Mouse (Mus musculus): ENCODE results near the gene Kif24. TPM values are rescaled to one million over a fixed set of nuclear protein-coding genes. Genes with fewer than 3 reads are reported as not detected.

The Kif24 gene
- 8.9 and 9.7 TPM in 2 replicates for polyA plus RNA-seq (2015; fragmentation: Nextera tagmentation; extraction: Ambion mirVana)

DNA sequence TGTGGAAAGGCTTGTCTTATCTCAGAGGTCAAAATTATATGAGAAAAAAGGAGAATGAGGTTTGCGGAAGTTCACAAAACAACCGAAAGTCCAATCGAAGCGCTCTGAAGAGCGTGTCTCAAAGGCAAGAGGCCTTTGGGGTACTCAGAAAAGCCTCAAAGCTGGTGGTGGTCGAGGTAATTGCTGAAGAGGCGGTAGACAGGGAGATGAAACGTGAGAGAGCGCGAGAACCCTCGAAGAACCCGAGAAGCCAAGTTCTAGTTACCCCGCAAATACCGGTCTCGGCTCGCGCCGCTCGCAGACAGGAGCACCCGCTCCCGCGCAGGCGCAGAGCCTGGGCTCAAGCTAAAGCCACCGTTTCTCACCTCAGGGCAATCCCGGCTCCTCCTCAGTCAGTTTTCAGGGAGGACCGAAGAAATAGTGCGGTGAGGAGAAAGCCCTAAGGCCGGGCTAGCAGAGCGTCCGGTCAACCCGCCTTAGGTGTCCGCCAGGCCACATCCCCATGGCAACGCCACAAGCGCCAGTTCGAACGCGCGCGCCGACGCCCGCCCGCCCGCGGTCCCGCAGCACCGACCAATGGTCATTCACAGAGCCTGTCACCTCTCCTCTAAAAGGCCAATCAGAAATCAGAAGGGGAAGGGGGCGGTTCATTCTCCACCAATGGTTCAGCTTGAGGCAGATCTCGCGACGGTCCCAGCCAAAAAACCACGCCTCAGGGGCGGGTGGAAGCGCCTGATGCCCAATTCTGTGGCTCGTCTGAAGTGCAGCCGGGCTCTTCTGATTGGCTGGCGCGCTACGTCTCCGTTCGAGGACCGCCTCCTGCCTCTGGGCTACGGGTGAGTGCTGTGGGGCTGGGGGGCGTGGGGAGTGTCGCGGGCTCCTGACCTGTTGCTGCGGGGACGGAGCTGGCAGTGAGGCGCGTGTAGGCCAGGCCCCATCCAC, at the start of gene Kif24, which contains the start of gene Nudt2:
TSS of gene Kif24 (minus strand) at position 543 of the 942 bp plus-strand sequence.
TSS of gene Nudt2 (plus strand) at position 807 of the 942 bp plus-strand sequence.
- peak within 1 kb of the TSS; percentile 68 for H3K9ac ChIP-seq
- peak; percentile 98 for ATAC-seq
- H3K27ac ChIP-seq: peak within 1 kb of the TSS; percentile 21
- WGBS: under 1% methylated on average over 70 of the region's 70 CpGs
- H3K36me3 ChIP-seq (ENCODE audit: poor library complexity, severe bottlenecking): peaks cover 3% of the 10 kb centered on the region; the same call in 1 of the 2 replicates
- H3K9me3 ChIP-seq (replicated peaks): no peaks in the 10 kb centered on the region
- peak within 1 kb of the TSS; percentile 70 for H3K4me2 ChIP-seq
- peak within 1 kb of the TSS; percentile 68 for H3K4me3 ChIP-seq
- H3K4me1 ChIP-seq: peaks cover 30% of the 10 kb centered on the region
- no peaks in the 10 kb centered on the region for H3K27me3 ChIP-seq

- no peak overlapping the region for H3K9ac ChIP-seq
- 26% methylated on average over 8 of the region's 8 CpGs for WGBS
These were observed 49.0 kb upstream of the Kif24 start for GRCm38 (mm10) chr4:41513714-41514113.

GRCm38 (mm10) chr4:41513309-41513708, 48.6 kb upstream of the Kif24 start:
- ATAC-seq: 0 out of 2 replicates have a peak, but pooled peaks have one; percentile 19
- H3K27ac ChIP-seq: no peak overlapping the region
- 16% methylated on average over 4 of the region's 4 CpGs for WGBS

More at GRCm38 (mm10) chr4:41513714-41514113, 49.0 kb upstream of the Kif24 start:
- no peak for ATAC-seq
- Histone ChIP-seq H3K4me2 (no peak overlapping the region), H3K4me3 (no peak overlapping the region), H3K27ac (no peak overlapping the region), H3K9me3 (replicated peaks) (no peaks in the 10 kb centered on the region), H3K4me1 (peaks cover 7% of the 10 kb centered on the region), H3K27me3 (no peaks in the 10 kb centered on the region; the same call in 1 of the 2 replicates), H3K36me3 (ENCODE audit: poor library complexity, severe bottlenecking) (peaks cover 7% of the 10 kb centered on the region; the same call in 1 of the 2 replicates)

DNA sequence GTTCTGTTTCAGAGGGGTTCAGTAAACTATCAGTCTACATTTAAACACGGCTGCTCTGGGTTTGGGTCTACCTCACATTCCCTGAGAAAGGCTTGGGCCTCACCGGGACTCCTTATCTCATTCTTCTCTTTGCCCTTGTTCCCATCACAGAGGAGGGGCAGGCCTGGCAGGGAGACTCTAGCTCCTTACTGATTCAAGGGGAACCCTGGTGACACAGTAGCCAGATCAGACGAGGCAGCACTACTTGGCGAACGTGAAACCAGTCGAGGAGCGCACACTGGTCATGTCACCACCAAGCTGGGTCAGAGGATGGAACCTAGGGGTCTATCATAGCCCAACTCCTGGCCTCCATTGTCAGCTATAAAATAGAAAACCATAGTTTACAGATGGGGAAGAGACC, 43.3 kb upstream of the Kif24 start:
- H3K4me1 ChIP-seq: peaks cover 16% of the 10 kb centered on the region
- H3K27me3 ChIP-seq: no peaks in the 10 kb centered on the region; the same call in 1 of the 2 replicates
- H3K4me3 ChIP-seq: peak overlapping the region; percentile 52; the same call in 1 of the 2 replicates
- no peak overlapping the region for H3K9ac ChIP-seq
- H3K27ac ChIP-seq: no peak overlapping the region
- no peak for ATAC-seq
- WGBS: 42% methylated on average over 7 of the region's 7 CpGs
- H3K36me3 ChIP-seq (ENCODE audit: poor library complexity, severe bottlenecking): no peaks in the 10 kb centered on the region
- H3K9me3 ChIP-seq (replicated peaks): no peaks in the 10 kb centered on the region
- peak overlapping the region; percentile 84; the same call in 1 of the 2 replicates for H3K4me2 ChIP-seq

More at GRCm38 (mm10) chr4:41513309-41513708, 48.6 kb upstream of the Kif24 start:
- H3K4me1 ChIP-seq: peaks cover 7% of the 10 kb centered on the region
- H3K9ac ChIP-seq: 0 out of 2 replicates have a peak overlapping the region, but pooled peaks have one; percentile 12
- no peak overlapping the region for H3K4me2 ChIP-seq
- H3K36me3 ChIP-seq (ENCODE audit: poor library complexity, severe bottlenecking): peaks cover 3% of the 10 kb centered on the region; the same call in 1 of the 2 replicates
- H3K4me3 ChIP-seq: no peak overlapping the region
- H3K27me3 ChIP-seq: no peaks in the 10 kb centered on the region; the same call in 1 of the 2 replicates
- no peaks in the 10 kb centered on the region for H3K9me3 ChIP-seq (replicated peaks)

DNA sequence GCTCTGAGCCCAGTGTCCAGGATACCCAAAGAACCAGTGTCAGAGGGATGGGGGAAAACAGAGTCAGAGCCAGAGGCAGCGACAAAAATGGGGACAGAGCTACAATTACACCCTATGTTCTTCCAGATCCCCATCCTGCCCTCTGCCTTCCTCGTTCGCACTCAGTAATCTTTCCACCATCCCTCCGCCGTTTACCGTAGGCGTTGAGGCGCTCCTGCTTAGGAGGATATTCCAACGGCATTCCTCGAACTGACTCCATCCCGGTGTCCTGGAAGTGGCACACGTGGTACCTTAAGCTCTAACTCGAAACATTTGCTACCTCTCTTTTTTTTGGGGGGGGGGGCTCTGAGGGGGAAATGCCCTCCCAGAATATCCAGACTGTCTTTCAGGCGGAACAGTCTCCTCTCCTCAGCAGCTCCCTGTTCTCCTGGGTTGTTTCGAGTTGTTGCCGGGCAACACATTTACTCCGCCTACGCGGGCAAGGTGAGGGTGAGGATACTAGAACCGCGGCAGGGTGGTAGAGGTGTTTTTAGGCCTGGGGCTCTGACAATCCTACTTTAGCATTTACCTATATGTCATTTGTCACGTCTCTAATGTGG, 42.7 kb upstream of the Kif24 start:
- H3K4me2 ChIP-seq: peak overlapping the region; percentile 84
- WGBS: 2% methylated on average over 22 of the region's 22 CpGs
- peak overlapping the region; percentile 38; the same call in 1 of the 2 replicates for H3K27ac ChIP-seq
- no peaks in the 10 kb centered on the region for H3K9me3 ChIP-seq (replicated peaks)
- H3K27me3 ChIP-seq: peaks cover under 1% of the 10 kb centered on the region
- peaks cover 21% of the 10 kb centered on the region for H3K4me1 ChIP-seq
- peak overlapping the region; percentile 52 for H3K4me3 ChIP-seq
- peak; percentile 11 for ATAC-seq
- H3K9ac ChIP-seq: peak overlapping the region; percentile 81
- H3K36me3 ChIP-seq (ENCODE audit: poor library complexity, severe bottlenecking): no peaks in the 10 kb centered on the region

DNA sequence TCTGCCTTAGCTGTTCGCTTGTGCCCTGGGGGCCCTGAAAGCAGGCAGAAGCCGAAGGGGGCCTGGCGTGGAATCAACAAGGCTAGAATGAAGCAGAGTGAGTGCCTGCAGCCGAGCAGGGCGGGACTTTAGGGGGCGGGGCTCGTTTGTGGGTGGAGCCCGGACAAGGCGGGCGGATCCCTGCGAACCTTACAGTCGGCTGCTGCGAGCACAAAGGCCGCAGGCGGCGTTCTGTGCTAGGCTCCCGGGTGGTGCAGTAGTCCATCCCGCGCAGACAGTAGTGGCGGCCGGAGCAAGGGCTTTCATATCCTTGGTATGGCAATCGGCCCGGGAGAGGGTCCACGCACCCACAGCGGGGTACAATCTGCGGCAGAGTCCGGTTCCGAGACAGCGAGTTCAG, 42.2 kb upstream of the Kif24 start:
- peak; percentile 87 for ATAC-seq
- Histone ChIP-seq H3K27ac (peak overlapping the region; percentile 38; the same call in 1 of the 2 replicates), H3K9ac (peak overlapping the region; percentile 81), H3K27me3 (peaks cover 6% of the 10 kb centered on the region), H3K36me3 (ENCODE audit: poor library complexity, severe bottlenecking) (no peaks in the 10 kb centered on the region), H3K4me3 (peak overlapping the region; percentile 52), H3K9me3 (replicated peaks) (no peaks in the 10 kb centered on the region), H3K4me2 (peak overlapping the region; percentile 84), H3K4me1 (peaks cover 26% of the 10 kb centered on the region)
- WGBS: 0% methylated on average over 26 of the region's 29 CpGs

DNA sequence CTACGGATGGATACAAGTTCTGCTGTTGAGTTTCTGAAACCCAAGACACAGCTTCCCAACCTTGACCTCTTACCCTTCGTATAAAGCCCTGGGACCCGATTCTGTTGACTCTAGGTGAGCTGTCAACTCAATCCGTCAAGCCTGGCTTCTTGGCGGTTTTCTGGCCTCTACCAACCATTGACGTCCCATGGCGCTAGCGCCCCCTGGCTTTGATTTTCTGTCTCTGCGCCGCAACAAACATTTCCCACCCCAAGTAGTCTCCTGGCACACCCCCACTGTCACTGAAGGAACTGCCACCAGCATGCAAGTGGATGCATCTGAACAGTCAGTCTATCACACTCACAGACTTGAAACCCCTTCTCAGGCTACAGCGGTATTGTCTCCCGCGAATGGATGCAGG, 41.5 kb upstream of the Kif24 start:
- no peak for ATAC-seq
- Histone ChIP-seq H3K4me2 (peak overlapping the region; percentile 84), H3K36me3 (ENCODE audit: poor library complexity, severe bottlenecking) (no peaks in the 10 kb centered on the region), H3K9ac (peak overlapping the region; percentile 81; the same call in 1 of the 2 replicates), H3K9me3 (replicated peaks) (no peaks in the 10 kb centered on the region), H3K4me3 (peak overlapping the region; percentile 52; the same call in 1 of the 2 replicates), H3K4me1 (peaks cover 30% of the 10 kb centered on the region), H3K27ac (0 out of 2 replicates have a peak overlapping the region, but pooled peaks have one; percentile 38), H3K27me3 (peaks cover 13% of the 10 kb centered on the region)
- 12% methylated on average over 13 of the region's 13 CpGs for WGBS

DNA sequence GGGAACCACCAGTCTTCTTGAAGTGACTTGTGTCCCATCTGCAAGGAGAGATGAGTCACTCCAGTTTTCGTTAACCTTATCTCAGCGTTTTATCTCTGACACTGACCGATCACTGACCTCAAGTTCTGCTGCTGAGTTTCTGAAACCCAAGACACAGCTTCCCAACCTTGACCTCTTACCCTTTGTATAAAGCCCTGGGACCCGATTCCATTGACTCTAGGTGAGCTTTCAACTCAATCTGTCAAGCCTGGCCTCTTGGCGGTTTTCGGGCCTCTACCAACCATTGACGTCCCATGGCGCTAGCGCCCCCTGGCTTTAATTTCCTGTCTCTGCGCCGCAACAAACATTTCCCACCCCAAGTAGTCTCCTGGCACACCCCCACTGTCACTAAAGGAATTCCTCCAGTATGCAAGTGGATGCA, 40.5 kb upstream of the Kif24 start:
- no peaks in the 10 kb centered on the region for H3K9me3 ChIP-seq (replicated peaks)
- WGBS: 50% methylated on average over 11 of the region's 11 CpGs
- no peaks in the 10 kb centered on the region for H3K36me3 ChIP-seq (ENCODE audit: poor library complexity, severe bottlenecking)
- H3K9ac ChIP-seq: no peak overlapping the region
- H3K27me3 ChIP-seq: peaks cover 23% of the 10 kb centered on the region
- H3K4me1 ChIP-seq: peaks cover 30% of the 10 kb centered on the region
- H3K27ac ChIP-seq: no peak overlapping the region
- no peak overlapping the region for H3K4me2 ChIP-seq
- ATAC-seq: no peak
- H3K4me3 ChIP-seq: no peak overlapping the region

- H3K9ac ChIP-seq: no peak overlapping the region
- no peaks in the 10 kb centered on the region for H3K36me3 ChIP-seq (ENCODE audit: poor library complexity, severe bottlenecking)
- H3K9me3 ChIP-seq (replicated peaks): no peaks in the 10 kb centered on the region
- H3K4me3 ChIP-seq: no peak overlapping the region
- no peak for ATAC-seq
- H3K4me1 ChIP-seq: peaks cover 31% of the 10 kb centered on the region
- WGBS: 77% methylated on average over 5 of the region's 5 CpGs
- H3K27ac ChIP-seq: no peak overlapping the region
- no peak overlapping the region for H3K4me2 ChIP-seq
- peaks cover 32% of the 10 kb centered on the region for H3K27me3 ChIP-seq
These were observed 39.6 kb upstream of the Kif24 start for GRCm38 (mm10) chr4:41504325-41504724.

DNA sequence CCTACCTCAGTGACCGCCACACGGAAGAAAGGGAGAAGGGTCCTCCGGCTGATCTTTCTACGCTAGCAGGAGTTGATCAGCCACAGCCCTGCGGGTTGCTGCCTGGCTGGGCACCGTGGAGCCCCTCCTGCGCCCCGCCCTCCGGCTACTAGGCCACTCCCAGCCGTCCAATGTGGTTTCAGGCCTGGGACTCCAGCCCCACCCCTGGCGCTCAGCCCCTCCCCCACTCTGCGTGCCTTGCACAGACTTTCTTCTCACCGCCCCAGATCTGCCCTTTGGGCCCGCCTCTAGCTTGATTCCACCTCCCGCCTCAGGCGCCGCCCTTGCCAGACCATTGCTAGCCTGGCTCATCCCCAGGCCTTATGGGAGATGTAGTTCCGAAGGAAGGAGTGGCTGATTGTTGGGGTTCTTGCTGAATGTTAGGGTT, 38.3 kb upstream of the Kif24 start, which contains the start of gene AI464131:
TSS of gene AI464131 (minus strand) at position 91 of the 427 bp plus-strand sequence.
- peak; percentile 86 for ATAC-seq
- Histone ChIP-seq H3K9me3 (replicated peaks) (no peaks in the 10 kb centered on the region), H3K4me3 (peak within 1 kb of the TSS; percentile 39), H3K9ac (peak within 1 kb of the TSS; percentile 35), H3K27me3 (peaks cover 45% of the 10 kb centered on the region), H3K4me2 (peak within 1 kb of the TSS; percentile 64), H3K36me3 (ENCODE audit: poor library complexity, severe bottlenecking) (no peaks in the 10 kb centered on the region), H3K4me1 (peaks cover 44% of the 10 kb centered on the region), H3K27ac (peak within 1 kb of the TSS; percentile 7; the same call in 1 of the 2 replicates)
- WGBS: under 1% methylated on average over 17 of the region's 18 CpGs

DNA sequence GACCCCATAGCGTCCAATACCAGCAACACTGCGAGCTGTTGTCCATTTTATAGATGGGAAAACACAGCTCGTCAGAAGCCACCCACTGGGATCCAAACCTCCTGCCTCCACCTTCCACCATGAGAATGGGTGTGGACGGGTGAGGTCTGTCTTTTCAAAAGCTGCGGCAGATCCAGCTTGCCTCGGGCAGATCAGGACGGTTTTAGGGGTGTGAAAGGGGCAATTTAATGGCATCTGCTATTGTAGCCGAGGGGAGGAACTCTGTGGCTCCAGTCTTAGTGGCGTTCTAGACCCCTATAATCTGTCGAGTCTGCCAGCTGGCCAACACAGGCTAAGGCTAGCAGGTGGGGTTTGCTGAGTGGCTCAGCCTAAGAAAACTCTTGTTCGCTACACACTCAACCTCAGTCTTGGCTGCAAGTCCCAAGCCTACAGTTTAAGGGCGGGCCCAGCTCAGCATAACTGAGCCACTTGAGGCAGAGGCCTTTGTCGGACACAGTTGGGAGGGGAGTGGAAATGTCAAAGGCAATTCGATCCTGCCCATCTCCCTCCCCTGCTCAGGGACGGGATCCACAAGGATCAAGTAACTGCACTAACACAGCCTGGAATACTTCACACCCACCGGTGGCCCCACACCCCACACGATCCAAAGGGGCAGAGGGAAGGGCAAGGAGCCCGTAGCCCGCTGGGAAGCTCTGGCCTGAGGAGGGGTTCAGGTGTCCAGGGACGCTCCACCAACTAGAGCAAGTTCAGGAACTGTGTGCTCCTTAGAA, 37.7 kb upstream of the Kif24 start:
- Histone ChIP-seq H3K4me1 (peaks cover 44% of the 10 kb centered on the region), H3K27ac (peak overlapping the region; percentile 7; the same call in 1 of the 2 replicates), H3K9me3 (replicated peaks) (no peaks in the 10 kb centered on the region), H3K4me2 (peak overlapping the region; percentile 64), H3K27me3 (peaks cover 51% of the 10 kb centered on the region), H3K9ac (peak overlapping the region; percentile 35), H3K4me3 (peak overlapping the region; percentile 39), H3K36me3 (ENCODE audit: poor library complexity, severe bottlenecking) (no peaks in the 10 kb centered on the region)
- 7% methylated on average over 20 of the region's 20 CpGs for WGBS
- peak; percentile 12; the same call in 1 of the 2 replicates for ATAC-seq

Data from forebrain, embryonic 13.5 days (tissue).